Mouse (Mus musculus) layer of hippocampus, adult 2 months (tissue): ENCODE results near the gene Wdr48. TPM values are rescaled to one million over a fixed set of nuclear protein-coding genes. Genes with fewer than 3 reads are reported as not detected.

ENCODE experiments used
- DNase-seq, 2 experiments: peaks; one replicate each; pipeline ENCODE4 v3.0.0; 2022; ENCODE audit warnings: low spot score in 2 of 2
- H3K27ac ChIP-seq: fragments of 200-600 bp; 2 replicates; pipeline ENCODE4 v1.8.1; 2022
- H3K4me3 ChIP-seq: fragments of 200-600 bp; 2 replicates; pipeline ENCODE4 v1.8.1; 2022; ENCODE audit warnings: mild to moderate bottlenecking
- CTCF ChIP-seq: fragments of 200-600 bp; conservative IDR thresholded peaks from 2 replicates; pipeline ENCODE4 v1.8.1; 2022; ENCODE audit warnings: antibody characterized with exemption, mild to moderate bottlenecking, moderate library complexity
- total RNA-seq, 2 experiments: library from RNA; stranded (reverse); gene quantifications; 2 replicates each; pipeline ENCODE4 v1.2.3; 2021

Gene Wdr48
- total RNA-seq, 2 experiments from 2014 or later: 76.5 to 84.9 TPM

DNA sequence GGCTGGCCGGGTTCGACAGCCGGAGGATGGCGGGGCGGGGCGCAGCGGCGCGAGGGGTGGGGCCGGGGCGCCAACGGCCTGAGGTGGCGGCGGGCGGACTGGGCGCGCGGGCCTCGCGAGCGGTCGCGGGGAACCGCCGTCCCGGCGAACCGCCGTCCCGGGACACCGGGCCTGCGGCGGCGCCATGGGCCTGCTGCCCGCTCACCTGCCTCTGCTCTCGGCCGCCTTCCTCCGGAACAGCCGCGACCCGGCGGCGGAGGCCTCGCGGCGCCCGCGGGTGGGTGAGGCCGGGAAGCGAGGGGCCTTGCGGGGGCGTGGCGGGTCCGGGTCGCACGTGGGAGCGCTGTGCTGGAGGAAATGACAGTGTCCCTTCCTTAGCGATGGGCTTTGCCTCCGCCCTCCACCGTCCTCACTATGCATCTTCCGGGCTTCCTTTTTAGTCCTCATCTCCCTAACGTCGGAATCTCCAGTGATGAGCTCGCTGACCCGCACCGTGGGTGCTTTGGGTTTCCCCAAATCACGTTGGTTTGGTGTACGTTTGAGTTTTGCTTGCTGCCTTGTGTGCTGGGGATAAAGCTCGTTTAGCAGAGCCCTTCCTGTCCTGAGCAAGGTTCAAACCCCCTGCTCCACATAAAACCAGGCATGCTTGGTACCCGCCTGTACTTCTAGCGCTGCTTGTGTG, 503 bp downstream of the Wdr48 start:
- peak; percentile 13 to 21 for DNase-seq
- Histone ChIP-seq H3K4me3 (peak overlapping the region; percentile 78), H3K27ac (peak overlapping the region; percentile 98)
- no peak for TF ChIP-seq CTCF

DNA sequence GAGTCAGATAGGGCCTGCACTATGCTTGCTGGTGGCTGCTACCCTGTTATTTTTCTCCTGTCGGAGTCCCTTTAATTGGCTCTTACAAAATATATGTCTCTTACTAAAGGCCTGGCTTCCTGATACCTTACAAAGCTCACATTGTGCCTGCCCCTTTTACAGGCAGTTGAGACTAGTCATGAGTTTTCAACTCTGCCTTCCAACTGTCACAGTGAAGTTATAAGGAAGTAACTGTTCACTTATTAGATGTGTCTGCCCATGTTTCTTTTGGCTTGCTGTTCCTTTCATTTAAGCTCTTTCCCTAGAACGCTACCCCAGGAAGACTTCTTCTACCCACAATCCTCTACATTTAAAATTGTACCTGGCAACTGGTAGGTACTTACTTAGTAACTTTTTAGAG, 4.8 kb downstream of the Wdr48 start:
- no peak for TF ChIP-seq CTCF
- DNase-seq: no peak
- H3K27ac ChIP-seq: no peak overlapping the region
- no peak overlapping the region for H3K4me3 ChIP-seq

DNA sequence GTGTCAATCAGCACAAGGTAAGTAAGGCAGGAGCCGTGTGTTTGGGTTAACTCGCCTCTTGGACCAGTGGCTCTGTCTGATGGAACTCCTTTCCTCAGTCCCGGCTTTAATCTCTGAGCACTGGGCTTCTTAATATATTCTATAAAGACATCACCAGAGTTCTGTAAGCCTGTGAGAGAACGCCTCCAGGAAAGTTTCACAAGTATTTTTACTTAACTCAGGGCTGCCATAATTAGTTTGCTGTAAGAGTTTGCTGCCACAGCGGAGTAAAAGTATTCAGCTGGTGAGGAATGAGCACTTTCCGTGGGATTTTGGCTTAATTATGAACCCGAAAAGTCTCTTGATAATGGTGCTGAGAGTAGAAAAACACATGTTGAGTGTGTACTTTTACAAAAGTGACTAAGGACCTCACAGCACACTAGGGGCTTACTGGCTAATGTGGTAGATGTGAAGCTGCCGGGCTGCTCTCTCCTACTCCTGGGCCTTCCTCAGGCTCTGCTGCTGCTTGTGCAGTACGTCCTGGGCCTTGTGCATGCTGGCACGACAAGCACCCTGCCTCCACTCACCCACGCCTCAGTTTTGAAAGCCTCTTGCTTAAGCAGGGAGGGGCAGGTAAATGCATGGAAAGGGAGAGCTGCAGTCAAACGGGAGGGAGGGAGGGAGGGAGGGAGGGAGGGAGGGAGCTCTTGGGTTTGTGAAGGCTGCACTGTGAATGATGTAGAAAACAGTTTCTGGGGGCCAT, 7.9 kb downstream of the Wdr48 start:
- no peak overlapping the region for H3K4me3 ChIP-seq
- TF ChIP-seq CTCF: no peak
- no peak overlapping the region for H3K27ac ChIP-seq
- no peak for DNase-seq

DNA sequence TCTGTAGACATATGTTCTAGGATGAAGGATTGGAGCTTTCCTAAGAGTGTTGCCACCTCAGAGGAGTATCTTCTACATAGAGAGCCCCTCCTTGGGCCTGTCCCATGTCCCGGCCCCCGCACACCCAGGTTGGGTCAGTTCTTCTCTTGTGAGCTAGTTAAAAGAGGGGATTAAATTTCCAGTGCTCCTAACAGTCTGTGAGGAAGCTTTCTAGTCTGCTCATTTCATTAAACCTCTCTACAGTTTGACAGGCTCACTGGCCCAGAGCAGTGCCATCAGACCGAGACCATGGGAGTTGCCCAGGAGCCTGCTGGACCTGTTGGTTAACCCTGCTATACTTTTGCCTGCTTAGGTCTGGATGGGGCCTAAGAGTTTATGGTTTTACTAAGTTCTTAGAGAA, 14.0 kb downstream of the Wdr48 start:
- Histone ChIP-seq H3K4me3 (no peak overlapping the region), H3K27ac (no peak overlapping the region)
- no peak for TF ChIP-seq CTCF
- DNase-seq: no peak

DNA sequence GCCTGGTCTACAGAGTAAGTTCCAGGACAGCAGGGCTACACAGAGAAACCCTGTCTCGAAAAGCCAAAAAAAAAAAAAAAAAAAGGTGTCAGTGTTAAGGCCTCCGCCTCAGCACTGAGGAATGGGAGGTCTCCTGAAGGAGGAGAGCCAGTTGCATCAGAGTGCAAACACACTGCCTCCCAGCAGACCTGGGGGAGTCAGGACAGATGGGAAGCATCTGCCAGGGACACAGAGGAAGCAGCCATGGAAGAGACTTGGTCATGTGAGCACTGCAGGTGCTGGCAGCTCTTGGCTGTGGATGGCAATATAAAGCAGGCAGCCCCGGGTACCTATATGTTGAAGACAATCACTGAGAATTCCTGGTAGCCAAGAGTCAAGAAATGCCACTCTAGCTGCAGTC, 15.3 kb downstream of the Wdr48 start:
- DNase-seq: no peak

DNA sequence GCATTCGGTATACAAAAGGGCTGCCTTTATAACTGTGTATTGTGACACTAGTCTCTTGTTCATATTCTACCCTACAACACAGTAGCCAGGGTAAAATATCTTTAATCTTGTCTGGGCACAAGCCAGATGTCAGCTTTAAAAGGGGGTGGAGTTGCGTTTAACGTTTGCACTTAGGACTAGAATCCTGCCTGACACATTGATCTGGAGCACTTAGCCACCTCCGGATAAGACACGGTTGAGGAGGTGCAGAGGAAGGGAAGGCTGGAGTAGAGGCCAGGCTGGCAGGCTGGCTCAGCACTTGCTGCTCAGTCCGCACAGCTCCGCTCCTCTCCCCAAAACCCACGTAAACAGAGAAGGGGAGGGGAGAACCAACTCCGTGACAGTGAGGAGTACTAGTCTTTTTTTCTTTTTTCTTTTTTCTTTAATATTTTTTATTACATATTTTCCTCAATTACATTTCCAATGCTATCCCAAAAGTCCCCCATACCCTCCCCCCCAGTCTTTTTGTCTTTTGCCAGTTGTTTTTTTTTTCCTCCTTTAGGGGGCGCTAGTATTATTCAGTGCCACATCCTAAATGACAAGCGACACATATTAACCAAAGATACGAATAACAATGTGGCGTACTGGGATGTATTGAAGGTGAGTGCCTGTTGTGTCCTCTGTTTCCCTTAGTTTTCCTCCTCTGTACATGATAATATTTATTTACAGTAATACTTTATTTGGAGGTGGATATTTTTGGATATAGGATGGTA, 18.6 kb downstream of the Wdr48 start:
- no peak for DNase-seq
- TF ChIP-seq CTCF: peak; percentile 68

More for the DNA sequence above, 15.3 kb downstream of the Wdr48 start:
- Histone ChIP-seq H3K4me3 (no peak overlapping the region), H3K27ac (no peak overlapping the region)
- TF ChIP-seq CTCF: no peak

DNA sequence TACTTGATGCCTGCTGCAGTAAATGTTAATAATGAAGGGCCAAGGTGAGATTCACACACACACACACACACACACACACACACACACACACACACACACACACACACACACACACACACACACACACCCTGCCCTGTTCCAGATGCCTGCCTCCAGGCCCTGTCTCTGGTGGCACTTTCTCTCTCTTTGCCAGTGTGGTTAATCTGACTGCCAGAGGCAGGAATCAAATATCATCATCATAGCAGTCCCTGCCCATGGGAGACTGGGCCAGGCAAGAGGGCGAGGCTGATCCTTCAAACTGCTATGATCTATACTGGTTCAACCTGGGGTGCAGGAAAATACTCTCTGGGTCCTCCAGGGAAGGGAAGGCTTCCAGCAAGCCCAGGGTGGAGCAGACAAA, 25.2 kb downstream of the Wdr48 start:
- no peak for DNase-seq
- no peak for TF ChIP-seq CTCF
- Histone ChIP-seq H3K27ac (no peak overlapping the region), H3K4me3 (no peak overlapping the region)

More for the DNA sequence above, 18.6 kb downstream of the Wdr48 start:
- Histone ChIP-seq H3K4me3 (no peak overlapping the region), H3K27ac (no peak overlapping the region)

DNA sequence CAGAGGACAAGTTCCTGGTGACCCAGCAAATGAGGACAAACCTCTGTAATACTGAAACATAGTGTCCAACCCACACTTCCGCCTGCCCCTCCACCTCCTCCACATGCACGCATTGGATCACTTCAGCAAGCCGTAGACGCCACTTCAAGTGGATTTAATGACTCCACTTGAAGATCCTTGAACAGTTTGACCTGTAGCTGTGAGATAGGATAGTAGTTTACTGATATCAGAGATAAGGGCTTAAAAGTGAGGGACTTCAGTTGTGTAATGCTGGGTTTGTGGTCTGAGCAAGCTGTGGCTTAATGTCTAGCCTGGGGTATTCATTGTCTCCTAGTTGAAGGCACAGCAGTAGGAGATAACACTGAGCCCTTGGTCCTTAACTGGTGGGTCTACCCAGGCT, 28.8 kb downstream of the Wdr48 start:
- DNase-seq: no peak
- no peak overlapping the region for H3K4me3 ChIP-seq
- no peak overlapping the region for H3K27ac ChIP-seq
- no peak for TF ChIP-seq CTCF

DNA sequence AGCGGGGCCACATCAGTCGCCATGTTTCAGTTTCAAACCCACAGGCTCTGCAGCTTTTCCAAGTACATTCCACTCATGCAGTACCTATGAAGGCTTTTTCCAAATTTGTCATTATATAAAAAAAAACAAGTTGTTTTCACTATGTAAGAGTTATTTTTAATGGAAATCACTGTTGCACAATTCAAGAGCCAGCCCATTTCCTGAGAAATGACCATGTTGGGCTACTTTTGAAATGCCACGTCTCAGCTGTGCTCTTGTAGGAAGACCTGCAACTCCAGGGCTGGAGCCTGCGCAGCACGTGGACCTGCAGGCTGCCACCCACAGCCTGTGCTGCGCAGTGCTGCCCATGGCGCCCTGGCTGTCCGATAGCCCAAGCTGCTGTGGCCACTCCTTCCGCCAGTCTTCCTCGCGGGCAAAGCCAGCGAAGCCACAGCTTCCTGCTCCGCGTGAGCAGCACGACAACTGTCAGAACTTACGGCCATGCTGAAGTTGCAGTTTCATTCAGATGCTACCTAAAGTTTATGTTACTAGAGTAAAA, 30.5 kb downstream of the Wdr48 start:
- H3K27ac ChIP-seq: no peak overlapping the region
- no peak overlapping the region for H3K4me3 ChIP-seq
- no peak for DNase-seq
- TF ChIP-seq CTCF: no peak

DNA sequence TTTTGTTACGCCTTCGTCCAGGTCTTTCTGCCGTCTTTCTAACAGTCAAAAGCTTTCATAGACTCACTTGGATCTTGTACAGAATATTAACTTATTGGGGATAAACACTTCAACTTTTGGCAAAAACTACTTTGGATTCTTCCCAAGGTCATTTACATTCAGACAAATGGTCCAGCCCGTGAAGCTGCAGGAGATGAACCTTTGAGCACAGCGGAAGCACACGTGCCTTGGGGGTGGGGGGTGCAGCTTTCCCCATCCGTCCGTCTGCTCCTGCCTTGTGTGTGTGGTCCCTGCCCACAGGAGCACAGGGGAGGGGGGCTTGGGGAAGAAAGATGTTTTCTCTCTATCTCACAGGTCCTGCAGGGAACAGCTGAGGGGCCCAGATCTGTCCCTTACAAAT, 31.1 kb downstream of the Wdr48 start:
- DNase-seq: no peak
- H3K4me3 ChIP-seq: no peak overlapping the region
- H3K27ac ChIP-seq: no peak overlapping the region; the same call in 1 of the 2 replicates
- no peak for TF ChIP-seq CTCF

DNA sequence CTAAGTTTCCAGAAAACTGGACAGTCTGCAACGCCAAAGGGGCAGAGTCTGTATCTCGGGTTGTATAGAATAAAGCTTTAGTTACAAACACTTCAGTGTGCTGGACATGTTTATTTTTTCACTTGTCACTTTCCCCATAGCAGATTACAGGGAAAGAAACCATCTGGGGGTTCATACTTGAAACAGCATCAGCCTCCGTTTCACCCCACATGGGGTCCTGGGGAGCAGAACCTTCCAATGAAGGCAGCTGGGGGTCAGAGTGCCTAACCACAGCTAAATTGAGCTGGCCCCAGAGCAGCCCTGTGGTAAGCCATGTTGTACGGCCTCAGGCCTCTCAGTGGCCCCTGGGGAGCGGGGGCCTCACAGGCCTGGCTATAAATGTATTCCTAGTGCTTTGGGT, 31.8 kb downstream of the Wdr48 start:
- peak overlapping the region; percentile 36; the same call in 1 of the 2 replicates for H3K27ac ChIP-seq
- no peak for DNase-seq
- no peak for TF ChIP-seq CTCF
- H3K4me3 ChIP-seq: no peak overlapping the region

DNA sequence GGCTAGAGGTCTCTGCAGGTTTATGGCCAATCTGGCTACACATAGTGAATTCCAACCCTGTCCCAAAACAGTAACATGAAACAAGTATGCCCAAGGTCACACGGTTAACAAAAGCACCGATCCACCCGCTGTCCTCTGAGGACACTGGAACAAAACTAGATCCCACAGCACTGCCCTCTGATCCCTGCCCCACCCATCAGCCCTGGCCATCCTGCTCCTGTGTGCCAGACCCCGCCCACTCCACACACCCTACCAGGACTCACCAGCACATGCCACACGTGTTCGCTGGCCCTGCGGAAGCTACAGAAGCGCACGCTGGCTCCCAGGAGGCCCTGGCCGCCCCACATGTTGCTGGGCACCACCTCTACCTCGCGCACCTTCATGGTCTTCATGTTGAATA, 37.7 kb downstream of the Wdr48 start:
- no peak for TF ChIP-seq CTCF
- DNase-seq: no peak
- no peak overlapping the region for H3K4me3 ChIP-seq
- no peak overlapping the region for H3K27ac ChIP-seq

DNA sequence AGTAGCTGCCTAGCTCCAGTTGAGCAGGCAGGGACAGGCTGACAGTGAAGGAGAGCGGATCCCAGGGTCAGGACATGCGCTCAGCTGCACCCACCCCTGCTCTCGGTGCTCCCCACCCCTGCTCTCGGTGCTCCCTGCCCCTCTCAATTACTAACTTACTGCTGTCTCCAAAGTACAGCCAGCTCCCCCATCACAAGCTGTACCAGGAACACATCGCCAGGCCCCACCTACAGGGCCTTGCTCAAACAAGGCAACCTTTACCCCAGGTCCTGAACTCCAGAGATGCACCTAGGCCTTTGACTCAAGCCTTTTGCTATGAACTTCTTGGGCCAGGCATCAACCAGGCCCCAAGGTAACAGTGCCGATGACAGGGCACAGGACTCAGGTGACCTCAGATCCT, 39.0 kb downstream of the Wdr48 start:
- Histone ChIP-seq H3K4me3 (no peak overlapping the region), H3K27ac (no peak overlapping the region)
- DNase-seq: no peak
- no peak for TF ChIP-seq CTCF
